40 mouse cellular contexts compared by ENCODE assay signal in the genomic region with DNA sequence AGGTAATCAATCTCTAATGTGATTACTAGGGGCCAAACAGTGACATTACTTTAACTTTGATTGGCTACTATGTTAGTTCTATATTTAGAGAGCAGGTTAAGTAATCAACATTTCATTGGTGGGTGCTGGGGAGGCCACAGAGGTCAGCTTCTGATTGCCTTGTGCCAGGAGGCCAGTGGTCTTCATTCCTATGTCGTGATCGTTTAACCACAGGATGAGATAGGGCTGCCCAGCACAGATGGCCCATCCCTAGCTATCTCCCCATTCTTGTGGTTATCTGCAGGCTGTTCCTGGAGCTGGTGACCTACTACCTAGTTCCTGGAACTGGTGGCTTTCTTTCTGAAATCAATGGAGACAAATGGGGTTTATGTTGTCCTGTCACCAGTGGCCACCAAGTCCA. TPM values are rescaled to one million over a fixed set of nuclear protein-coding genes. Genes with fewer than 3 reads are reported as not detected.
DNase-seq lines count a peak whose midpoint lies in the region; ATAC-seq lines count a peak whose summit lies in the region.
"Had no signal": no experiment of that assay in that cellular context is flagged by ENCODE, and none has a peak within 500 bp of the region (broad histone marks: within the 10 kb centered on the region; RNA-seq: fewer than 3 reads in every experiment).

No protein-coding gene starts in this region.

- peak; percentile 41 for DNase-seq in heart, adult 11 months
- DNase-seq in heart, adult 18-20 months: no peak
- no peak for DNase-seq in liver, embryonic 13.5 days
- DNase-seq in kidney, postnatal 10 days: no peak
- no peak for DNase-seq in B cell, adult 2 months
- no peak for DNase-seq in left cerebral cortex, adult 18-20 months (ENCODE audit: low spot score in 2 of 2)
- DNase-seq: adrenal gland, postnatal 10 days; cerebellum, adult 18-20 months; cerebellum, postnatal 10 days; gastrocnemius, postnatal 14 days; heart, adult 2 months; heart, postnatal 10 days; kidney, adult 18-20 months; kidney, postnatal 4 days; lung, embryonic 14.5 days; lung, postnatal 14 days; retina, postnatal 1 day; right cerebral cortex, postnatal 14 days had no signal

- WGBS in liver, embryonic 13.5 days (ENCODE audit: insufficient replicate concordance): 0% methylated on average over 2 of the region's 2 CpGs

- H3K4me3 ChIP-seq in liver, embryonic 13.5 days (replicated peaks): no peak overlapping the region
- H3K4me3 ChIP-seq: erythroblast, embryonic 14.5 days; heart, adult 2 months; heart, embryonic 13.5 days; hindbrain, embryonic 10.5 days; hindbrain, embryonic 15.5 days; limb, embryonic 10.5 days; limb, embryonic 15.5 days; stomach, embryonic 15.5 days had no signal

- 0 out of 2 replicates have a peak overlapping the region, but pooled peaks have one; percentile 6 for H3K4me2 ChIP-seq in liver, embryonic 13.5 days
- H3K4me2 ChIP-seq: heart, embryonic 13.5 days; hindbrain, embryonic 15.5 days; limb, embryonic 15.5 days; lung, embryonic 14.5 days; midbrain, embryonic 11.5 days; stomach, embryonic 15.5 days had no signal

- no peak overlapping the region for H3K27ac ChIP-seq in liver, embryonic 13.5 days
- H3K27ac ChIP-seq: heart, adult 2 months; heart, embryonic 13.5 days; hindbrain, embryonic 10.5 days; hindbrain, embryonic 15.5 days; limb, embryonic 10.5 days; limb, embryonic 15.5 days; stomach, embryonic 15.5 days had no signal

- peaks cover 25% of the 10 kb centered on the region for H3K4me1 ChIP-seq in liver, embryonic 13.5 days (replicated peaks)
- H3K4me1 ChIP-seq: heart, embryonic 13.5 days; hindbrain, embryonic 15.5 days; limb, embryonic 15.5 days; stomach, embryonic 15.5 days had no signal

- ATAC-seq in common myeloid progenitor, adult 5-6 weeks (replicated peaks; ENCODE audit: low read depth, poor library complexity, severe bottlenecking): peak; percentile 67
- peak; percentile 74 for ATAC-seq in liver, embryonic 13.5 days (ENCODE audit: low read depth)
- peak; percentile 35; the same call in 1 of the 2 replicates for ATAC-seq in megakaryocyte-erythroid progenitor cell, adult 5-6 weeks (replicated peaks; ENCODE audit: low FRiP score, low TSS enrichment, poor library complexity, severe bottlenecking)
- ATAC-seq: CD4-positive, CD25-positive, alpha-beta regulatory T cell, adult 4 months; forebrain, embryonic 16.5 days; midbrain, embryonic 16.5 days had no signal

- H3K9ac ChIP-seq in liver, embryonic 13.5 days: no peak overlapping the region
- H3K9ac ChIP-seq: heart, embryonic 13.5 days; hindbrain, embryonic 15.5 days; limb, embryonic 15.5 days; lung, embryonic 14.5 days; stomach, embryonic 15.5 days had no signal

- no peaks in the 10 kb centered on the region for H3K36me3 ChIP-seq in liver, embryonic 13.5 days
- H3K36me3 ChIP-seq: heart, embryonic 13.5 days; hindbrain, embryonic 10.5 days; hindbrain, embryonic 15.5 days; limb, embryonic 10.5 days; limb, embryonic 15.5 days; stomach, embryonic 15.5 days had no signal

- H3K27me3 ChIP-seq in liver, embryonic 13.5 days: no peaks in the 10 kb centered on the region
- H3K27me3 ChIP-seq: heart, embryonic 13.5 days; hindbrain, embryonic 15.5 days; limb, embryonic 15.5 days; stomach, embryonic 15.5 days had no signal

- no peaks in the 10 kb centered on the region for H3K9me3 ChIP-seq in liver, embryonic 13.5 days (replicated peaks)
- H3K9me3 ChIP-seq: heart, embryonic 13.5 days; hindbrain, embryonic 10.5 days; hindbrain, embryonic 15.5 days; limb, embryonic 10.5 days; limb, embryonic 15.5 days; stomach, embryonic 15.5 days had no signal

RNA-seq across cellular contexts. Expression of a gene that starts 30.8 kb away (rescaled TPM):
- total RNA-seq in heart, adult 18-20 months (2021): under 1 TPM; 0.10 to 0.49 TPM
- not detected in 2 replicates for total RNA-seq in common myeloid progenitor, adult 5-6 weeks (2017)
- polyA plus RNA-seq in liver, embryonic 13.5 days (2015; fragmentation: Nextera tagmentation; extraction: Ambion mirVana): not detected in 2 replicates
- total RNA-seq in megakaryocyte-erythroid progenitor cell, adult 5-6 weeks (2014; fragmentation: Nextera tagmentation): not detected in 2 replicates
- not detected in 2 replicates for total RNA-seq in megakaryocyte-erythroid progenitor cell, adult 5-6 weeks (2017)
- not detected for total RNA-seq in left cerebral cortex, adult 18-20 months (2021)
- total RNA-seq: gastrocnemius, postnatal 14 days; layer of hippocampus, adult 8-10 months; layer of hippocampus, postnatal 25 days had no signal
- polyA plus RNA-seq: CD4-positive, CD25-positive, alpha-beta regulatory T cell, adult 4 months; cortical plate, adult 2 months; embryonic facial prominence, embryonic 14.5 days; erythroblast, embryonic 14.5 days; forebrain, embryonic 11.5 days; forebrain, embryonic 16.5 days; heart, embryonic 13.5 days; hindbrain, embryonic 10.5 days; hindbrain, embryonic 15.5 days; intestine, embryonic 14.5 days; kidney, embryonic 16.5 days; limb, embryonic 10.5 days; limb, embryonic 15.5 days; lung, embryonic 14.5 days; midbrain, embryonic 11.5 days; midbrain, embryonic 16.5 days; neural tube, embryonic 14.5 days; stomach, embryonic 15.5 days; urinary bladder, adult 2 months had no signal
